Mouse (Mus musculus) stomach, adult 2 months (tissue): ENCODE results near the gene Epha1. TPM values are rescaled to one million over a fixed set of nuclear protein-coding genes. Genes with fewer than 3 reads are reported as not detected.

Source experiments
- polyA plus RNA-seq: library from polyadenylated mRNA; depleted of rRNA; stranded (reverse); fragments of >200 nt; gene quantifications from 2 replicates; pipeline ENCODE4 v1.2.3, GENCODE M21; 2012; rRNA removed

The Epha1 gene
- 10.1 and 11.7 TPM in 2 replicates for polyA plus RNA-seq

GRCm38 (mm10) chr6:42372816-42373547 is at the start of gene Epha1:
Gene Epha1, minus strand, starts transcription at chr6:42373268.

GRCm38 (mm10) chr6:42405134-42405533 is 32.1 kb upstream of the Epha1 start, which contains the start of gene Tas2r135:
Gene Tas2r135, plus strand, starts transcription at chr6:42405434.

GRCm38 (mm10) chr6:42399938-42400337 is 26.9 kb upstream of the Epha1 start, which contains the start of gene Tas2r143:
Gene Tas2r143, plus strand, starts transcription at chr6:42400238.

GRCm38 (mm10) chr6:42349426-42350020 is 23.5 kb downstream of the Epha1 start, which contains the start of gene Zyx:
Gene Zyx, plus strand, starts transcription at chr6:42349630.

GRCm38 (mm10) chr6:42324482-42325267 is 48.4 kb downstream of the Epha1 start, which contains the start of gene Fam131b:
Gene Fam131b, minus strand, starts transcription at chr6:42324643.

Other genes with a start within 250 kb of the Epha1 start
- not detected in 2 replicates for gene Tas2r139, start 232.3 kb downstream of the Epha1 start, polyA plus RNA-seq
- not detected in 2 replicates for gene Tas2r144, start 157.9 kb downstream of the Epha1 start, polyA plus RNA-seq
- 16.7 and 24.8 TPM in 2 replicates for gene Gstk1, start 127.3 kb downstream of the Epha1 start, polyA plus RNA-seq
- 11.0 and 11.8 TPM in 2 replicates for gene Tmem139, start 111.3 kb downstream of the Epha1 start, polyA plus RNA-seq
- 10.0 and 18.8 TPM in 2 replicates for gene Casp2, start 108.3 kb downstream of the Epha1 start, polyA plus RNA-seq
- gene Clcn1, start 86.6 kb downstream of the Epha1 start, polyA plus RNA-seq = 0.29 and 0.65 TPM in 2 replicates
- gene Fam131b, start 48.6 kb downstream of the Epha1 start, polyA plus RNA-seq = 0.09 and 0.14 TPM in 2 replicates
- gene Zyx, start 23.6 kb downstream of the Epha1 start, polyA plus RNA-seq = 107 and 152 TPM in 2 replicates
- gene Tas2r143, start 27.0 kb upstream of the Epha1 start, polyA plus RNA-seq = 0.12 TPM in 1 of 2 replicates, not detected in the other
- not detected in 2 replicates for gene Tas2r135, start 32.2 kb upstream of the Epha1 start, polyA plus RNA-seq
- gene Tas2r126, start 61.3 kb upstream of the Epha1 start, polyA plus RNA-seq = 0.06 and 0.11 TPM in 2 replicates
- gene Olfr458, start 91.9 kb upstream of the Epha1 start, polyA plus RNA-seq = not detected in 2 replicates
- gene Olfr457, start 103.1 kb upstream of the Epha1 start, polyA plus RNA-seq = not detected in 2 replicates
- gene Olfr456, start 113.9 kb upstream of the Epha1 start, polyA plus RNA-seq = not detected in 2 replicates
- not detected in 2 replicates for gene Olfr455, start 174.3 kb upstream of the Epha1 start, polyA plus RNA-seq
- not detected in 2 replicates for gene Tcaf3, start 224.4 kb upstream of the Epha1 start, polyA plus RNA-seq